Mouse (Mus musculus) mouse trophoblast stem cell (cell line): ENCODE measurements around the gene Ccdc141.

ENCODE experiments used
- in situ Hi-C, 2 experiments: fragments of 300-500 bp; cut with MseI, MboI; formaldehyde crosslinking; loops; 2 replicates in 1 of 2; 3 replicates in 1 of 2; pipeline ENCODE4 v1.15.1; 2025

Ccdc141 gene

GRCm38 (mm10) chr2:77174313-77174712 lies 3.9 kb upstream of the Ccdc141 start:
- in situ Hi-C loops, result no loop called here

DNA sequence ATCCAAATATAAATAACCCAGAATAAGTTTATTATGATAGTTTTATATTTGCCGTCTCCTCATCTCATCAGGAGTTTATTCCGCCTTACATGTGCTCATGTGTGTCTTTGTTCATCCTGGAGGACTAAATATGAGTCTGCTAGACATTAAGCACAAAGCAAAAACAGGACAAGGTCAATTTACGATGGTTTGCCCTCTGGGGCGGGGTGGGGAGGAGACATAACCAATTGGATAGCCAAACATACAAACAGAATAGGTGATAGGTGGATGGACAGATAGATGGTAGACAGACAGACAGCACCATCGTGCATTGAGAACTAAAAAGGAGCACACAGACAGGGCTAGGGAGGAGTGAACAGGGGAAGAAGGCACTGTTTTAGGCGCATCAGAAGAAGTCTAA lies 3.4 kb upstream of the Ccdc141 start:
- in situ Hi-C loops, result no loop called here

DNA sequence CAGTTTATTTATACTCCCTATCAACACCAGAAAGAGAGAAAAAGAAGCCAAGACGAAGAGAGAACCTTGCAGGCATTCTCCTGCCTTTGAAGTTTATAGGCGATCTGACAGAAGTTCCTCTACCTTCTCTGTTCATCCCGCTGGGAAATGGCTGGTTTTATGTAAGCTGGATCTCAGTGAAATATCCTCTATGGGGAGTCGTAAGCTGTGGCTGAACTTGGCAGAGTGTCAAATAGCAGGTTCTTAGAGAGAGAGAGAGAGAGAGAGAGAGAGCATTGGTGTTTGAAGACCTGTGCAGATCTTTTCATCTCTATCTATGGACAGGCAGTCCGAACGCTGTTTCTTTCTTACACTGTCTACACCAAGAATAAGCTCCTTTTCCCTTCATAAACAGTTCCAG lies 2.9 kb upstream of the Ccdc141 start:
- in situ Hi-C loops, result no loop called here

- in situ Hi-C loops, result no loop called here
Measured at GRCm38 (mm10) chr2:77172241-77172671, 1.8 kb upstream of the Ccdc141 start.

- in situ Hi-C loops, result no loop called here
Measured at GRCm38 (mm10) chr2:77171444-77172240, 1.2 kb upstream of the Ccdc141 start.

- in situ Hi-C loops, result no loop called here
Measured at GRCm38 (mm10) chr2:77169916-77170632, 362 bp downstream of the Ccdc141 start.

DNA sequence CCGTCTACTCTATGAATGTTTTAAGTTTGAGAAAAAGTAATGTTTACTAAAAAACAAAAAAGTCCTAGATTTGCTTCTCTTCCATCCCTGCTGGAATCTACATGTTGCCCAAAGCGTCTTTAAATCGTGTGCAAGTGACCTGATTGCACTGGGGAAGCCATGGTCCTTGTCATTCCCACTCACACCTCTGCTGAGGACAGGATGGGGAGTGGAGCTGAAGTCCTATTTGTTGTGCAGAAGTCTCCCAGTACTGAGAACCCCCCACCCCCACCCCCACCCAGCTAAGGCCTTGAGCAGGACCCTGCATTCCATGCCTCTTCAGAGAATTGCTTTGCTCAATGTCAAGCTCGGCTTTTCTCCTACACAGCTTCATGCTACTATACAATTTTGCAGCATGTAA lies 1.2 kb downstream of the Ccdc141 start:
- in situ Hi-C loops, result no loop called here

DNA sequence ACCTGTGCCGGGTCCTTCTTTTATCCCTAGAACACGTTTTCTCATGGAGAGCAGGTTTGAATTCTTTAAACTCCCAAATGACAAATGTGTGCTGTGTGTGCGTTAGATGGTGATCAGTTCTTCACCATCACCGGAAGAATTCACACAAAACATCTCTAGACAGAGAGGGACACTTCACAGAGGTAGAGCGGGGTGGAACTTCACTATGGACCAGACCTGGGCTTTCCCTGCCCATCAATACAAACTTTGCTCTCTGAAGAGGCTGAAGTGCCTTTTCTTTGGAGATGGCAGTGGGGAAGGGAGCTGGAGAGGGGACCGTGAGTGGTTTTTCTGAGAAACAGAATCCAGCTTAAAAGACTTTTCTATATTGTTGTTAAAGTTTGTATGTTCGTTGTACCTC lies 1.7 kb downstream of the Ccdc141 start:
- in situ Hi-C loops, result no loop called here

DNA sequence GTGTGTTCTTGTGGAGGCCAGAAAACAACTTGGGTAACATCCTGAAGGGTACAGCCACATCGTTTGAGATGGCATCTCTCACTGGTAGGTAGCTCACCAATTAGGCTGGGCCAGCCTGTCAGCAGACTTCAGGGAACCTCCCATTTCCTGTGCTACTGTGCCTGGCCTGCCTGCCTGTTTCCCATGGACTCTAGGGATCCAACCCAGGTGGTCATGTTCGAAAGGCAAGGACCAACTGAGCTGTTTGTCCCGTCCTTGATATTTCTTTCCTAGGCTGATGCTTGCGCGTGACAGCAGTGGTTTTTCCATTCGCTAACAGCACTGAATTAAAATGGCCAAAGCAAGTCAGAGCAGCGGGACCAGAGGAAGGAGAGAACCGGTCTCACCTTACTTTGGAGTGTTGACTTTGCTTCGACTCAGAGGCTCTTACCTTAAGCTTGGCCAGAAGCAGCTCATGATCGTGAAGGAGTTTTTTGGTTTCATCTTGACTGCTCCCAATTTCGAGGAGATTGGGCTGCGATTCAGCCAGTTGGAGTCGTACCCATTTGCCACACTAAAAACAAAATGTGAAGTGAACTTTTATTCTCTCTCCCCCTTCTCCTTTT lies 2.3 kb downstream of the Ccdc141 start:
- in situ Hi-C loops, result no loop called here

DNA sequence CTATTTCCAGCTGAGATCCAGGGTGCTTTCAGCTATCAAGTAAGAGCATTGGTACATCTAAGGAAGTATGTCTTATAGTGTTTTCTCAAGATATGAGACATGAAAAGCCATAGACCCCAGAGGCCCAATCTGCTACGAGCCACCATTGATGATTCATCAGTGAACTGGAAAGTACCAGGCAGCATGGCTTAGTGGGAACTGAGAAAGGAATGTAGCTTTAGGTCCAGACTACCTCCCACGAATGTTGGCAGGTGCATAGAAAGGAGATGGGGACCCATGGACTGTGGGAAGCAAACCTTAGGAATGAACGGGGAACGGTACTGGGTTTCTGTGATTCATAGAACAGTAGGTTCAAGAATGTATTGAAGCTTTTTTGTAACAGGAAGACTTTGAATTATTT lies 4.1 kb downstream of the Ccdc141 start:
- in situ Hi-C loops, result no loop called here

- in situ Hi-C loops, result no loop called here
Measured at GRCm38 (mm10) chr2:77164662-77165061, 5.8 kb downstream of the Ccdc141 start.

- in situ Hi-C loops, result no loop called here
Measured at GRCm38 (mm10) chr2:77163381-77163780, 7.1 kb downstream of the Ccdc141 start.

DNA sequence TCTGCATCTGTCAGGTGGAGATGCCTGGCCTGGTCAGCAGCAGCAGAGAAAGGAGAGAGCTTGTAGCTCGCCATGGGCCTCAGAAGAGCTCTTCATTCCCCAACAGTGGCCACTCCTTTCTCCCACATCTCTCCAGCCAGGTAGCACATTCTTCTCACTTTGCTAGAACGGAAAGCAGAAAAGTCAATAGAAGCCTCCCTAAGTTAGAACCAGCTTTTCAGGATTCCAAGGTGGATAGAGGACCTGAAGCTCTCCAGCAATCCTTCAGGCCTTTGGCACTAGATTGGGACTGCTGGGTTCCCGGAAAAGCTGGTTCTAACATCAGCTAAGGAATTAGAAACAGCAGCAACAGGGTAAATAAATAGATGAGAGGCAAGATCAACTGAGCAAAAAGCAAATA lies 8.3 kb downstream of the Ccdc141 start:
- in situ Hi-C loops, result no loop called here

- in situ Hi-C loops, result no loop called here
Measured at GRCm38 (mm10) chr2:77157546-77157945, 12.9 kb downstream of the Ccdc141 start.

DNA sequence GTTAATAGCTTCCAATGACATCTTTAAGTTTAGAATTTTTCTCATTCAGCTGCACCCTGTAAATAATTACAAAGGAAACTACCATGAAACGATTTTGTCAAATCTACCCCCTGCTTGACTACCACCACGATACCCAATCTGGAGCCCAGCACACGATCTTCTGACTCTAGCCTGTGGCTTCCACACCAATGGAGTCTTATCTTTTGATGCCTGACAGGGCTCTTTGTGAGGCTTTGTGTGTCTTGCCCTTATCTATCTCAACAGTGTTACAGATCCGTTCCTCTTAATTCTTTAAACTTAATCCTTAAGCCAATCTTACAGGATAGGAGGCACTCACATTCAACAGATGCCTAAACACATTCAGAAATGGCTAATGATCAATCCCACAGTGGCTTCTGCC lies 16.4 kb downstream of the Ccdc141 start:
- in situ Hi-C loops, result no loop called here

DNA sequence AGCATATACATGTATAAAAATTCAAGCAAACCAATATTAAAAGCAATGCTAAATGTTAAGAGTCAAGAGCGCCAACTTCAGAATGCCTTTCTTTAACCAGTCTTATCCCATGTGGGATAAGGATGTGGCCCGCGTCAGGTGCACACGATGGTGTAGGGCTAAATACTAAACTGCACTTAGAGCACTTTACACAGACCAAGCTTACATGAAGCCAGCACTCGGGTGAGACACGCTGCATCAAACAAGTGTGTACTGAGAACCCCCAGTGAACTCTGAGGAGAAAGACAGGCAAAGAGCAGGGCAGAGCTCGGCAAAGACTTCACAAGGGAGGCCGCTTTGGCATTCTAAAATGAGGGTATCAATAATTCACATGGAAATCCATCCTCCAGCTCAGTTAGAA lies 19.2 kb downstream of the Ccdc141 start:
- in situ Hi-C loops, result no loop called here

DNA sequence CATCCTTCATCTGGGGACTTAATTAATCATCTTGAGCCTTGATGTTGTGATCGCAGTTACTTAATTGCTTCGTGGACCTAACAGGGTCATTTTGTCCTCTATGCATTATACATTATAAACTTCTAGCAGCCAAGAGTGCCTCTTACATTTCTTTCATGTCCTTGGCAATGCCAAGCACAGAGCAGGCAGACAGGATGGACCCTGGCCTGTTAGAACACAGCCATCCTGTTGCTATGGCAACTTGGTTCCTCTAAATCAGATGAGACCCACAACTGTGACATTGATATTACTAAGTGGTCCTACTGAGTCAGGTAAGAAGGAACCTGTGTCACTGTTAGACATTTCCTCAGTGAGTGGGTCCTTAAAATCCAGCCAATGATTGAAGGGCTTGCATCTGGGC lies 20.9 kb downstream of the Ccdc141 start:
- in situ Hi-C loops, result no loop called here

- in situ Hi-C loops, result no loop called here
Measured at GRCm38 (mm10) chr2:77148215-77148614, 22.2 kb downstream of the Ccdc141 start.

- in situ Hi-C loops, result no loop called here
Measured at GRCm38 (mm10) chr2:77146968-77147367, 23.5 kb downstream of the Ccdc141 start.

DNA sequence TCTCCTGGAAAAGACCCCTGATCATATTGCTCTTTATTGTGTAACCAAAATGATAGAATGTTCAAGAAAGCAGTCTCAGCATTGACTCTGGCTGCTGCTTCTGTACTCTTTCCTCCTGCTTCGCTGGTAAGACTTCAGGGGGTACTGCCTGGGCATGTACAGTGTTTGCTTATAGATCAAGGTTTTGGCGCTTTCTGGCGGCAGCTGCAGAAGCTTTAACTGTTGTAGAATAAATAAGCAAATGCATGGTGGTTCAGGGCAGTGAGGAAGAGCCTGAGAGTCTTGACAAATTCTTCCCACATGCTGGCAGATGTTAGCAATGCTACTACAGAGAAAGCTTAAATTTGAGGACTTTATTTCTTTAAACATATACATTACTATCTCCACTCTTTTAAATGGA lies 24.1 kb downstream of the Ccdc141 start:
- in situ Hi-C loops, result no loop called here

DNA sequence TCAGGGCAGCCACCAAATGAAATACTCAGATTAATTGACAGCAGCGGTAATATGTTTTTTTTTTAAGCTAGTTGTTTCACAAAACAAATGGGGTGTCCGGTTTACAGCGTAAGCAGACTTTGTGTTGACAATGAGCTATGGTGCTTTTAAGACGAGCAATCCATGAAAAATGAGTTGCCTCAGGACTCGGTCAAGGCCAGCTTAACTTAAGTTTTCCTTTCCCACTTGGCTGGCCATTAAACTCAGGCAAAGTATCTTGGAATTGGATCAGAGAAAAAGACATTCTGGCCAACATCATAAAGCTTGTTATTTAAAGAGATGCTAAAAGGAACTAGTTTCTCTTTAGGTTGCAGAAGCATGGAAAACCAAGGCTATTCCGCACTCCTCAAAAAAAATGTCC lies 26.9 kb downstream of the Ccdc141 start:
- in situ Hi-C loops, result no loop called here

GRCm38 (mm10) chr2:77138879-77139278 lies 31.6 kb downstream of the Ccdc141 start:
- in situ Hi-C loops, result no loop called here

DNA sequence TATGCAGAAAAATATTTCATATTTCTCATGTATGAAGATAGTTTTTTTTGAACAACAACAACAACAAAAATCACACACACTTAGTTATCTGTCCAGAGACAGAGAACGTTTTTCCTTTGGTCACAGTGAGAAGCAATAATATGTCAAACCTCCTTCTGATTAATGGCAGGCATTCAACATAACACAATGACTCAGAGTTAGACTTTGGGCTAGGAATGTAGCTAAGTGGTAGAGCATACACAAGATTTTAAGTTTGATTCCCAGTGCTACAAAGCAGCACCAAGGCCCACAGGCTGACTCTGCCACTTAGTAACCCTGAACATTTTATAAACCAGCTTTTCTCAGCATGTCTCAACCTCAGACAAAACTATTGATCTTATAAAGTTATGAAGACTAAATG lies 35.5 kb downstream of the Ccdc141 start:
- in situ Hi-C loops, result no loop called here
